Mouse (Mus musculus) testis, adult 10 weeks (tissue): Measurements from ENCODE around the gene Tmem190. TPM values are rescaled to one million over a fixed set of nuclear protein-coding genes. Genes with fewer than 3 reads are reported as not detected.

ENCODE experiments used
- polyA plus RNA-seq: library from polyadenylated mRNA; stranded (reverse); fragments of 350-450 nt; fragmentation: Illumina TruSeq; extraction: RNeasy Lipid Tissue Mini Kit (QIAGEN cat#74804); gene quantifications from one replicate; pipeline ENCODE4 v1.2.3, GENCODE M21; 2014; ENCODE audit warnings: low read depth, low replicate concordance

The Tmem190 gene
- polyA plus RNA-seq: 21.8 TPM

DNA sequence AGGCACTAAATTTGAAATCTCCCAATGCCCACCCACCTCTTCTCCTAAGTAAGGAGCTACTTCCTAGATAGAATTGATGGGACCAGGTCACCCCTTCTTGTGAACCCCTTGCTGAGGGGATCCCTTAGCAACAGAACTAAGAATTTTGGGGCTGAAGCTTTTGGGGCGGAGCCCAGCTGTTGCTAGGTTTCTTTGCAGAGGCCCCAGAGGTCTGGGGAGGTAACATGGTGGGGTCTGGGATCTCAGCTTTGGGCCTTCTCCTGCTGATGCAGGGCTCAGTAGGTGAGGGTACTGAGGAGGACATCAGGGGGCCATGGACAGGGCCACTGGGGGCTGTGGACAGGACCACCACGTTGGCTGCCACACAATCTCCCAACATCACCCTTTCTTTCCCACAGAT is at the start of gene Tmem190, which contains the start of gene Il11:
Gene Tmem190 (plus strand): TSS at position 179 of the 400 bp plus-strand sequence.
Gene Il11 (minus strand): TSS at position 101 of the 400 bp plus-strand sequence.

DNA sequence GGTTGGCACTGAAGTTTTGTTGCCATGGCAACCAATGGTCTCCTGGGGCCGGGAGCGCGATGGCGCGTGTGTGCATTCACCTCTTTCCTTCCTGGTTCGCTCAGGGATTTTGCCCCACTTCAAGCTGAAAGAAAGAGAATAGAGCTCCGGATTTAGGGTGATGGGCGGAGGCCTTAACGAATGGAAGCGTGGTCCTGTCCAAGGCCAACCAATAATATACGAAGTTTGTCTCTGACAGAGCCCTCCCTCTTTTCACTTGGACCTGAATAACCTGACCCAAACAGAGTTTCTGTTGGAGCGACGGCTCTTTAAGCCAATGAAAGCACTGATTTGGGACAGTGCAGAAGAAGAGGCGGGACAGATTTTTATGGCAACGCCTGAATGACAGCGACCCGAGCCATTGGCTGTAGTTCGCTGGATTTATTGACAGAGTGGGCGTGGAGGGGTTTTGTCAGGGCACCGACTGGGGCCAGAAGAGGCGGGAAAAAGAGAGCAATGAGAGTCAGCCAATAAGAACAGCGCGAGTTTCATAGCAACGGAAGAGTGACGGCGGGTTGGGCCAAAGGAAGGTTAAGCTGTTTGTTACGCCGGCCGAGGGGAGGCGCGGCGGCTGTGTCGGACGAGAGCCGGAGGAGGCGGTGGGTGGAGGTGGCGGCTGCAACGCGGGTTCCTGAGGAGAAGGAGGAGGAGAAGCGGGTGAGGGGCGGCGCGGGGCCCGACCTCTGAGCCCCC is 43.0 kb upstream of the Tmem190 start, which contains the start of gene Kmt5c:
Gene Kmt5c (plus strand): TSS at position 572 of the 732 bp plus-strand sequence.

DNA sequence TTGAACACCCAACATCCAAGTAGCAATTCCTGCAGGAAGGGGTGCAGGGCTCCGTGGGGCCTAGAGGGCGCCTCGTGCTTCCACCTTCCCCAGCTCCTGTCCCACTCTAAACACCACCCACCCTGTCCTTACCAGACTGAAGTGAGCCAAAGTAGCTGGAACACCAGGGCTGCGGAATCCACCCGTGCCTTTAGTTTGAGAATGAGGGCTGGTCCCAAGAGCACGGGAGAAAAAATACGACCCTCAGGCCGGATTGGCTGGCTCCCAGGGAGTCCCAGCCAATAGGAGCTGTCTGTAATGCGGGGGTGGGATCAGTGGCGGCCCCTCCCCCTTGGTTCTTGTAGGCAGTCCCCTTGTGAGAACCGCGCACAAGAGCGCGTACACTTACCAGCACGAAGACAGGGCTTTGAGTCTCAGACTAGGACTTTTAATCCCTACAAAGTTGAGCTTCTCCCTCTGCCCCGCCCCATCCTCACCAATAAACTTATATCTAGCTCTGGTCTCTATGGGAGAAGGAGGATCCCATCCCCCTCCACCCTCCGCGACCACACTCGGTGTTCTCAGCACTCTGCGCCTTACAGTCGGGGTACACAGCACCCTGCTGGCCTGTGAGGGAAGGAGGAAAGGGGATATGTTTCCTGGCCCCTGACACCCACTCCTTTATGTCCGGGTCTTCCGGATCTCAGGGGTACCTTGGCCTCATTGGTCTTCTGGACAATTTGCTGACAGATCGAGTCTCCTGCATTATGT is 29.7 kb upstream of the Tmem190 start, which contains the start of gene Cox6b2:
Gene Cox6b2 (minus strand): TSS at position 274 of the 750 bp plus-strand sequence.

DNA sequence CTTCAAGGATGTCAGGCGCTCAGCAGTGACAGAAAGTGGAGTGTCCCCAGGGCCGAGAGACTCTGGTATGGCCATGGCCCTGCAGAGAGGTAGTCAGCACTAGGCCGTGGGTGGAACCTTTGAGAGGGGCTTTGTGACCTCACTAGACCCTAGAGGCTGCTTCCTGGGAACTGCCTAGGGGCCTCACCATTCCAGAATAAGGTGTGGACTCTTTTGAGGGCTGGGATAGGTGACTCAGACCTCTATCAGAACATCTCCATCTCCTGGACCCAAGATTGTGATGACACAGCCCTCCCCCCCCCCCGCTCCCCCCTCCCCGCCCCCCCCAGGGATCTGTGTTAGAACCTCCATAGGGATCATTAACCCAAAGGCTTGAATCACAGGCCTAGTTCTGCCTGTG is 11.5 kb upstream of the Tmem190 start, which contains the start of gene Fam71e2:
Gene Fam71e2 (minus strand): TSS at position 101 of the 400 bp plus-strand sequence.

DNA sequence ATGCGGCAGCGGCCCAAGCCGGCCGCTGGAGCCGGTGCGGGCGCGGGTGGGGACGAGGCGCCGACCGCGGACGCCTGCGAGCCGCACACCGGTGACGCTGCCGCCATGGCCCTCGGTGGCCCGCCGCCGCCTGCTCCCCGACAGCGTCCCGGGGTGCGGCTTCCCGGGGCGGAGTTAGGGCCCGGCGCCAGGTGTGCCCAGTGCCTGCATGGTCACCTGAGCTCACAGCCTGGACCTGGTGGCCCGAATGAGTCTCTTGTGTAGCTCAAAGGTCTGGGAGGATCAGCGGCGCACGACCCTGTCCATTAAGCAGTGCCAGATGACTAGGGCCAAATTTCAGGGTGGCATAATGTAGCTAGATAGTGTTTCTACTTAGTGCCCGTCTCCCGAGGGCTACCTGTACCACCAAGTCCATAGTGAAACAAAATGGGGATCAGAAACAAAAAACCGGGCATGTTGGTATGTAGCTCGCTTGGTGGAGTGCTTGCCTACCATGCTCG is 6.7 kb downstream of the Tmem190 start, which contains the start of gene Tmem238:
Gene Tmem238 (minus strand): TSS at position 221 of the 500 bp plus-strand sequence.

DNA sequence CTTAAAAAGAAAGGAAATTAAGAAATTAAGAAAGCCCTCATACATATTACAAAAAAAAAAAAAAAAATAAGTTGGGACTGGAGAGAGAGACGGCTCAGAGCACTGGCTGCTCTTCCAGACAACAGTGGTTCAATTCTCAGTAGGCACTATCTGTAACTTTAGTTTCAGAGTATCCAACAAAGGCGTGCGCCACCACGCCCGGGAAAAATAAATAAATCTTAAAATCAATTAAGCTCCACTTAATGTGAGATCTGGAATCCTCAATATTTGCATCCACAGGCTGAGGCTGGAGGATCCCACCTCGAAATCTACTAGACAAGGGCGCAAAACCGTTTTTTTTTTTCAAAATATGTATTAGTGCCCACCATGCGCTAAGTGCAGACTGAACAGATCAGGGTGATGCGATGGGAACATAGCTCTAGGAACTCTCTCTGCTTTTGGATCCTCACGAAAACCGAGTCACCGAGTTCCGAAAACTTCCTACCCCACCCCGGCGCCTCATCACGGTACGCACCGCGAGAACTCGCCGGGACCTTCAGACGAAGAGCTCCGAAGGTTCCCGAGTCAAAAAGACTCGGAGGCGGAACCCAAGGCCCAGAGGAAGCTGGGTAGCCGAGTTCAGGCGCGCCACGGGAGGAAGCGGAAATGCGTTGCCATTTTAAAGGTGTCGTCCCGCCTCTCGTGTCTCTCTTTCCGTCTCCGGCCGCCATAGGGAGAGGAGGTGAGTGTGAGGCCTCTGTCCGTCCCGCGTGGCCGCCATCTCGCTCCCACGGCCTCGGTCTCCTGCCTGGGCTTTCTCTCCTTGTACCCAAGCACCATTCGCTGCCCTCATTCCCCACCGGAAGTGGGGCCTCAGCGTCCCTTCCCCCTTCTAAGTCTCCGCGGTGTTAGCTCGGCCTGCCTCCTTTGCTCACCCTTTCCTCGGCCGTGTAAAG is 9.8 kb downstream of the Tmem190 start, which contains the start of gene Rpl28:
Gene Rpl28 (plus strand): TSS at position 597 of the 935 bp plus-strand sequence.

DNA sequence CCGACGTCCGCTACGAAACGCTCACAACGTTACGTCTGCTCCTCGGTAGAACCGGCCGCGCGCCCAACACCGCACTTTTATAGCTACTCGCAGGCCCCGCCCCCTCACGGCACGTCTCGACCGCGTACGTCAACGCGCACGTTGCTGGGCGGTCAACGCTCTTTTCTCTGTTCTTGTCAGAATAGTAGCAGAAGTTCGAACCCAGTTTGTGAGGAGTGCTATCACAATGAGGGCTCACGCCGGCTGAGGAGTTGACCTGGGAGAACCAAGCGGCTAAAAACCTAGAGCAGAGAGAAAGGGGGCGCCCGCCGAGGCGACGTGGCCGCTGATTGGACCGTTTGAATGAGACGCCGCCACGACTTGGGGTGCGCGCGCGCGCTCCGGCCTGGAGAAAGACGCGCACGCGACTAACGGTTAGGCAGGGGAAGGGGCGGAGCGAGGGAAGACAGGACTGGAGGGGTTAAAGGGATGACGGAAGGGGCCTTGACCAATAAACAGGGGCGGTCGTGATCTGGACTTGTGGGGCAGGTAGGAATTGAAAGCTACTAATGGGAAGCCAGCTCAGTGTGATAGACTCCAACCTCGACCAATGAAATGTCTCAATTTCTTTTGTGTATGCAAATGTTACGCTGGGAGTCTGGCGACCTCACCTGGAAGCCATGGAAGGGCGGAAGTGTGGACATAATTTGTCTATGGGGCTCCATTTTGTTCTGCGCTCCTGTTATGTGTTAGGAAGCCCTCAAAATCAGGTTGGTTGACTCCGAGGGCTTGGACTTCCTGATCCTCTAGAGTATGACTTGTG is 29.8 kb downstream of the Tmem190 start, which contains the start of gene Ube2s:
Gene Ube2s (minus strand): TSS at position 288 of the 802 bp plus-strand sequence.

Other genes starting within 250 kb of the Tmem190 start
- 2.7 TPM for gene Syt5, start 235.4 kb upstream of the Tmem190 start, polyA plus RNA-seq
- gene Ptprh, start 178.9 kb upstream of the Tmem190 start, polyA plus RNA-seq: 0.13 TPM
- gene Tmem86b, start 151.5 kb upstream of the Tmem190 start, polyA plus RNA-seq: 4.2 TPM
- gene Ppp6r1, start 123.9 kb upstream of the Tmem190 start, polyA plus RNA-seq: 17.9 TPM
- 1.2 TPM for gene Hspbp1, start 97.9 kb upstream of the Tmem190 start, polyA plus RNA-seq
- 3.7 TPM for gene Brsk1, start 92.3 kb upstream of the Tmem190 start, polyA plus RNA-seq
- gene Tmem150b, start 57.7 kb upstream of the Tmem190 start, polyA plus RNA-seq: not detected
- 0.18 TPM for gene Kmt5c, start 42.8 kb upstream of the Tmem190 start, polyA plus RNA-seq
- gene Cox6b2, start 29.8 kb upstream of the Tmem190 start, polyA plus RNA-seq: 13.6 TPM
- 175 TPM for gene Fam71e2, start 11.6 kb upstream of the Tmem190 start, polyA plus RNA-seq
- gene Il11, start 78 bp upstream of the Tmem190 start, polyA plus RNA-seq: 1.5 TPM
- gene Tmem238, start 6.7 kb downstream of the Tmem190 start, polyA plus RNA-seq: not detected
- 9.0 TPM for gene Rpl28, start 9.9 kb downstream of the Tmem190 start, polyA plus RNA-seq
- 58.0 TPM for gene Ube2s, start 29.7 kb downstream of the Tmem190 start, polyA plus RNA-seq
- gene Shisa7, start 61.8 kb downstream of the Tmem190 start, polyA plus RNA-seq: 3.5 TPM
- gene Isoc2b, start 87.3 kb downstream of the Tmem190 start, polyA plus RNA-seq: 1.2 TPM
- 1.8 TPM for gene Isoc2a, start 94.2 kb downstream of the Tmem190 start, polyA plus RNA-seq
- not detected for gene Gm36210, start 123.6 kb downstream of the Tmem190 start, polyA plus RNA-seq
- not detected for gene Zfp628, start 132.3 kb downstream of the Tmem190 start, polyA plus RNA-seq
- 0.67 TPM for gene Nat14, start 139.1 kb downstream of the Tmem190 start, polyA plus RNA-seq
- not detected for gene Ssc5d, start 142.8 kb downstream of the Tmem190 start, polyA plus RNA-seq
- not detected for gene Sbk2, start 181.5 kb downstream of the Tmem190 start, polyA plus RNA-seq
- 0.20 TPM for gene Sbk3, start 188.2 kb downstream of the Tmem190 start, polyA plus RNA-seq
- 3.8 TPM for gene Zfp579, start 213.2 kb downstream of the Tmem190 start, polyA plus RNA-seq
- not detected for gene Zfp524, start 231.5 kb downstream of the Tmem190 start, polyA plus RNA-seq
- 21.5 TPM for gene Fiz1, start 231.8 kb downstream of the Tmem190 start, polyA plus RNA-seq
- gene Gm44973, start 232.6 kb downstream of the Tmem190 start, polyA plus RNA-seq: not detected
- 4.3 TPM for gene Zfp865, start 237.4 kb downstream of the Tmem190 start, polyA plus RNA-seq
- gene Ccdc106, start 237.6 kb downstream of the Tmem190 start, polyA plus RNA-seq: 1.6 TPM